Mouse (Mus musculus) embryonic facial prominence, embryonic 15.5 days (tissue): ENCODE results near the gene Chst11. TPM values are rescaled to one million over a fixed set of nuclear protein-coding genes. Genes with fewer than 3 reads are reported as not detected.

Source experiments
- ATAC-seq: fragments of 200-750 bp; cut with Nextera tagmentation; 2 replicates; pipeline ENCODE4 v1.8.0; 2017; ENCODE audit warnings: low read depth, moderate TSS enrichment; ENCODE audit not compliant: insufficient number of reproducible peaks, low FRiP score, low TSS enrichment
- H3K27ac ChIP-seq: fragments of 300-500 bp; sonication (generic); replicated peaks from 2 replicates; pipeline ENCODE4 v1.5.1; 2015; ENCODE audit warnings: mild to moderate bottlenecking, inconsistent platforms
- H3K27me3 ChIP-seq: fragments of 300-500 bp; sonication (generic); 2 replicates; pipeline ENCODE4 v1.6.1; 2015; ENCODE audit warnings: inconsistent platforms
- H3K36me3 ChIP-seq: fragments of 300-500 bp; sonication (generic); 2 replicates; pipeline ENCODE4 v1.6.1; 2015; ENCODE audit warnings: mild to moderate bottlenecking, inconsistent platforms
- H3K4me1 ChIP-seq: fragments of 300-500 bp; sonication (generic); 2 replicates; pipeline ENCODE4 v1.6.1; 2015; ENCODE audit warnings: inconsistent platforms
- H3K4me2 ChIP-seq: fragments of 300-500 bp; sonication (generic); replicated peaks from 2 replicates; pipeline ENCODE4 v1.6.1; 2015; ENCODE audit warnings: mild to moderate bottlenecking, inconsistent platforms
- H3K4me3 ChIP-seq: fragments of 300-500 bp; sonication (generic); replicated peaks from 2 replicates; pipeline ENCODE4 v1.5.1; 2015; ENCODE audit warnings: mild to moderate bottlenecking, inconsistent platforms
- H3K9ac ChIP-seq: fragments of 300-500 bp; sonication (generic); 2 replicates; pipeline ENCODE4 v1.6.1; 2015; ENCODE audit warnings: inconsistent platforms
- H3K9me3 ChIP-seq: fragments of 300-500 bp; sonication (generic); replicated peaks from 2 replicates; pipeline ENCODE4 v1.6.1; 2016; ENCODE audit warnings: inconsistent platforms
- WGBS: fragments of 180-500 bp; shearing (Covaris S2); methylation state at CpG from one replicate; pipeline ENCODE4 v1.1.7; 2015; 5-methylcytosine and 5-hydroxymethylcytosine counted together
- polyA plus RNA-seq: library from polyadenylated mRNA; unstranded; fragments of >200 nt; fragmentation: Nextera tagmentation; extraction: Ambion mirVana; gene quantifications from 2 replicates; pipeline ENCODE4 v1.2.1, GENCODE M21; 2015

Chst11 gene
- polyA plus RNA-seq, 1 experiment from 2014 or later: 3.3 TPM

DNA sequence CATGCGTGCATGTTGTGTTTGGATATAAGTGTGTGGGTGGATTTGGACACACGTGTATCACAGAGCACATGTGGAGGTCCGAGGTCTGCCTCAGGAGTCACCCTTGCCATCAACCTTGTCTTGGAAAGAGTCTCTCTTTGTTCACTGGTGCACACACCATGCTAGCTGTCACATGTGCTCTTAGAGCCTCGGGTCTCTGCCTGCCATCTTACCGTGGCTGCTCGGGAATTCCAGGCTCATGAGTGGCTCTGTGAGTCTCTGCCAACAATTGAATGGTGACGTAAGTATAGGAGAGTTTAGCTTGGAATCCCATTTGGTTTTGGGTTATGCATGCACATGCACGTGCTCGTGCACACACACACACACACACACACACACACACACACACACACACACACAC is 214.0 kb downstream of the Chst11 start:
- ATAC-seq: no peak
- 58% methylated on average over 9 of the region's 9 CpGs for WGBS
- H3K9ac ChIP-seq: no peak overlapping the region
- no peak overlapping the region for H3K4me3 ChIP-seq
- no peak overlapping the region for H3K27ac ChIP-seq
- no peak overlapping the region for H3K4me2 ChIP-seq
- H3K27me3 ChIP-seq: no peaks in the 10 kb centered on the region
- no peaks in the 10 kb centered on the region for H3K9me3 ChIP-seq
- no peaks in the 10 kb centered on the region for H3K36me3 ChIP-seq
- peaks cover 19% of the 10 kb centered on the region; the same call in 1 of the 2 replicates for H3K4me1 ChIP-seq

- Histone ChIP-seq H3K4me3 (no peak overlapping the region), H3K27ac (no peak overlapping the region), H3K9me3 (no peaks in the 10 kb centered on the region), H3K27me3 (no peaks in the 10 kb centered on the region), H3K9ac (no peak overlapping the region), H3K36me3 (no peaks in the 10 kb centered on the region), H3K4me1 (peaks cover 7% of the 10 kb centered on the region; the same call in 1 of the 2 replicates), H3K4me2 (no peak overlapping the region)
- WGBS: 77% methylated on average over 7 of the region's 7 CpGs
- no peak for ATAC-seq
Measured at GRCm38 (mm10) chr10:83201525-83201924, 216.2 kb downstream of the Chst11 start.

DNA sequence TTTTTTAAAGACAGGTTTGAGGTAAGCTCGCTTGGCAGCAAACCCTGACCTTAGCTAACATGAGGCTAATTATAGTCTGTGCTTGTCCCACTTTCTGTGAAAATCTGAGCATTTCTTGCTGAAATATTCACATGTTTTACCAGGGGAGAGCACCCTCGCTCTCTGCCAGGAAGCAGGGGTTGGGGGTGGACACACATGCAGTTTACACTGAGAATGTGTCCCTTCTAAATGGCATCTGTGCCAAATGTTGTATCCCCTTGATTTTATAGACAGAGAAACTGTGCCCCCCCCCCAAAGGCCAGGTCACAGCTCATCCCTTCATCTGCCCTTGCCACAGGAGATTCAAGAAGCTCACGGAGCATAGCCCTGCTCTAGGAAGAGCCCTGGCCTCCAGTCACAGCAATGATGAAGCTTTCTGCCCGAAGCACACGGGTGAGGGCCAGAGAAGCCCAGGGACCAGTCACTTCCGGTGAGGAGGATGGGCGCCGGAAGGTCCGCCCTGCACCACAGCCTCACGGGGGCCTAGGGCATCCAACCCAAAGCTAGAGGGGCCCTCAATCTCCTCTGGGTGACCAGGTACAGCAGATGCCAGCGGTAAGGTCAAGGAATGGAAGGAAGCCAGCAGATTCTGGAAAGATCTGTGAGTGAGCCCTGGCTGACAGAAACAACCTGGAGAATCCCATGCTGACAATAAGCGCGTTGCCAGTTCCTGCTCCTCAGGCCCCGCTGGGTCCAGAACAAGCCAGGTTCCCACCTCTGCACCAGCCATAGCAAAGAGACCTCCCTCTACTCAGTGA is 217.8 kb downstream of the Chst11 start:
- Histone ChIP-seq H3K9ac (no peak overlapping the region), H3K27me3 (no peaks in the 10 kb centered on the region), H3K9me3 (no peaks in the 10 kb centered on the region), H3K36me3 (no peaks in the 10 kb centered on the region), H3K4me3 (no peak overlapping the region), H3K4me2 (no peak overlapping the region), H3K27ac (no peak overlapping the region), H3K4me1 (peaks cover 7% of the 10 kb centered on the region; the same call in 1 of the 2 replicates)
- WGBS: 84% methylated on average over 14 of the region's 14 CpGs
- no peak for ATAC-seq

DNA sequence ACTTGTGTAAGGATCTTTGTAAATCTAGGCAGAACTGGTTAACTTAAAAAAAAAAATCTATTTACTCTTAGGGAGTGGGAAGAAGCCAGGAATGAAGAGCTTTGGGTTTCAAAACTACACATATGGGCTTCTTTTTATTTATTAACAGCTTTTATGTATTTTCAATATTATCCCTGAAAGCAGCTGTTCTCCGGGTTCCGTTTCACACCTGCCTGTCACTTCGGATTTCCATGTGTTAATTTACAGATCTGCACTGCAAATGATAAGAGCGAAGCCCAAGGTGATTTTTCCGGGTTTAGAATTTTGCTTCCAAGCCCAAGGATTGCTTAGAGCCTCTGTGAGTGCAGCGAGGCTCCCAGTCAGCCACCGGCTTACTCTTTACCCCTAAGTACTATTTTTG is 223.1 kb downstream of the Chst11 start:
- H3K27me3 ChIP-seq: no peaks in the 10 kb centered on the region
- no peaks in the 10 kb centered on the region for H3K9me3 ChIP-seq
- no peaks in the 10 kb centered on the region for H3K36me3 ChIP-seq
- 80% methylated on average over 7 of the region's 7 CpGs for WGBS
- no peak overlapping the region for H3K27ac ChIP-seq
- no peak overlapping the region for H3K9ac ChIP-seq
- no peak for ATAC-seq
- H3K4me1 ChIP-seq: no peaks in the 10 kb centered on the region
- H3K4me3 ChIP-seq: no peak overlapping the region
- no peak overlapping the region for H3K4me2 ChIP-seq

DNA sequence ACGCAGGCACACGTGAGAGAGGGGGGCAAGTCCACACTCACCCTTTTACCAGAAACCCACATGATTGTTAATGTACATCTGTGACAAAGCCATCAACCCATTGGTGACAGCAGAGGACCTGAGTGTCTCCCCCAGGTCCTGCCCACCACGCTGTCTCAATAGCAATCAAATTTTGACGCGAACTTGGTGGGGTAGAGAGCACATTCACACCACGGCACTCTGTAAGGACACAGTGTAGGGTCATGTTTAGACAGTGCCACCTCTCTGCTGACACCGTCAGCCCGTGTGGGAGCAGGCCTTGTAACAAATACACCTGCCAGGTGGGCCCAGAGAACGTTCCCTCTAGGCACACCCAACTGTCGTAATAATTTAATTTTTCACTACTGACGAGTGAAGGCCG is 224.1 kb downstream of the Chst11 start:
- Histone ChIP-seq H3K4me3 (no peak overlapping the region), H3K27ac (no peak overlapping the region), H3K27me3 (no peaks in the 10 kb centered on the region), H3K9ac (no peak overlapping the region), H3K9me3 (no peaks in the 10 kb centered on the region), H3K4me1 (no peaks in the 10 kb centered on the region), H3K36me3 (no peaks in the 10 kb centered on the region), H3K4me2 (no peak overlapping the region)
- WGBS: 61% methylated on average over 12 of the region's 12 CpGs
- ATAC-seq: no peak

GRCm38 (mm10) chr10:83210122-83210521 is 224.8 kb downstream of the Chst11 start:
- H3K4me2 ChIP-seq: no peak overlapping the region
- H3K9ac ChIP-seq: no peak overlapping the region
- H3K4me3 ChIP-seq: no peak overlapping the region
- H3K36me3 ChIP-seq: no peaks in the 10 kb centered on the region
- H3K27ac ChIP-seq: no peak overlapping the region
- no peaks in the 10 kb centered on the region for H3K27me3 ChIP-seq
- ATAC-seq: no peak
- WGBS: 69% methylated on average over 16 of the region's 16 CpGs
- H3K4me1 ChIP-seq: no peaks in the 10 kb centered on the region
- H3K9me3 ChIP-seq: no peaks in the 10 kb centered on the region

- Histone ChIP-seq H3K4me1 (no peaks in the 10 kb centered on the region), H3K27me3 (no peaks in the 10 kb centered on the region), H3K36me3 (no peaks in the 10 kb centered on the region), H3K4me2 (no peak overlapping the region), H3K27ac (no peak overlapping the region), H3K4me3 (no peak overlapping the region), H3K9ac (no peak overlapping the region), H3K9me3 (no peaks in the 10 kb centered on the region)
- ATAC-seq: no peak
- 32% methylated on average over 6 of the region's 6 CpGs for WGBS
Measured at GRCm38 (mm10) chr10:83210968-83211583, 225.8 kb downstream of the Chst11 start.

DNA sequence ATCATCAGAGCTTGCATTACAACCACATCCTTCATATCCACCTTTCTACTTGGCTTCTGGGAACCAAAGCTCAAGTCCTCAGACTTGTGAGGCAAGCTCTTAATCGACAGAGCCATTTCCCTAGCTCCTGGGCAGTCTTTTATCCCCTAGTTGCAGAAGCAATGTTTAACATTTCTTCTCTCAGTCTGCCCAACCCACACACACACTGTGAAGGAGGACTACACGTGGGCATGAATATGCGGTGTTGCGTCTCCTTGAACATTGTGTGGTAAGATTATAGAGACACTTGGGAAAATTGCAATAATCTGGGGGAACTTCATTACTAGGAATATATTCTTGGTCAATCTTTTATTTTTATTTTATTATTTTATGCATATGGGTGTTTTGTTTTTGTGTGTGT is 227.3 kb downstream of the Chst11 start:
- Histone ChIP-seq H3K9ac (no peak overlapping the region), H3K4me1 (peaks cover 11% of the 10 kb centered on the region), H3K9me3 (no peaks in the 10 kb centered on the region), H3K27me3 (no peaks in the 10 kb centered on the region), H3K4me2 (no peak overlapping the region), H3K27ac (no peak overlapping the region), H3K4me3 (no peak overlapping the region), H3K36me3 (no peaks in the 10 kb centered on the region)
- WGBS: 86% methylated on average over 4 of the region's 4 CpGs
- ATAC-seq: no peak

DNA sequence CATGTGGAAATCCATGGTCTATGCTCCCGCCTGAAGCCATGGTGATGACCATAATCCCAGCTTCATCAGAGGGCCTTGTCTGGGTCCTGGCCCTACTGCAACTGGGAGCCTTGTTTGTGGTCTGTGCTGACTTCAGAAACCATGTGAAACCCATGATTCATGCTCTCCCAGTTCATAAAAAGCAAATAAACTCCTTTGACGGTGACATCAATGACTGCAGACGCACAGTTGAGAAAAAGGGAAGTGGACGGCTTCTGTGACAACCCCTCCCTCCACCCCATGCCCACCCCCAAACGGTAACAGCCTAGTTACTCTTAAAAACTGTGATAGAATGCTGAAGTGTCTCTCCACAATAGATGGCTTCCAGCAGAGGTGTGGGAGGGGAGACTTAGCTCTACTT is 230.3 kb downstream of the Chst11 start:
- Histone ChIP-seq H3K4me3 (no peak overlapping the region), H3K36me3 (no peaks in the 10 kb centered on the region), H3K9me3 (no peaks in the 10 kb centered on the region), H3K27ac (no peak overlapping the region), H3K27me3 (no peaks in the 10 kb centered on the region), H3K9ac (no peak overlapping the region), H3K4me2 (no peak overlapping the region), H3K4me1 (peaks cover 11% of the 10 kb centered on the region)
- 76% methylated on average over 5 of the region's 5 CpGs for WGBS
- ATAC-seq: no peak

- Histone ChIP-seq H3K9me3 (no peaks in the 10 kb centered on the region), H3K4me3 (no peak overlapping the region), H3K27me3 (no peaks in the 10 kb centered on the region), H3K4me1 (peaks cover 11% of the 10 kb centered on the region), H3K9ac (no peak overlapping the region), H3K36me3 (no peaks in the 10 kb centered on the region), H3K27ac (no peak overlapping the region), H3K4me2 (no peak overlapping the region)
- ATAC-seq: 0 out of 2 replicates have a peak, but pooled peaks have one; percentile 34
- 49% methylated on average over 5 of the region's 5 CpGs for WGBS
Measured at GRCm38 (mm10) chr10:83217256-83217655, 232.0 kb downstream of the Chst11 start.

DNA sequence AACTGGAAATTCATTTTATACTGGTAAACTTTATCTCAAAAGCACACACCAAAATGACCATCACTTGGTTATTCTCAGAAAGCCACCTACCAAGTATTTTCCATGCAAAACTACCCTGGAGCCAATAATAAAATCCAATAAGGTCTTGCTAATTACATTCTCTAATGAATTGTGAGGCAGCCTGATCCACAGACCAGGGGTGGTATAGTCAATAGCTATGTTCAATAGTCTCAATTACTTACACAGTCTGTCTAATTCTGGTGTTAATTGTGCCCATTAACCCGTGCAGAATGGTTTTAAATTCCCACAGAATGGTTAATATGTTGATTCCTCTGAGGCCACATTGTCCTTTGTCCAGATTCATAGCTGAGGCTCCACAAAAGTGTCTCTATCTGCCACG is 233.5 kb downstream of the Chst11 start:
- Histone ChIP-seq H3K9me3 (no peaks in the 10 kb centered on the region), H3K4me3 (no peak overlapping the region), H3K4me2 (no peak overlapping the region), H3K27me3 (no peaks in the 10 kb centered on the region), H3K4me1 (peaks cover 11% of the 10 kb centered on the region), H3K36me3 (no peaks in the 10 kb centered on the region), H3K27ac (no peak overlapping the region), H3K9ac (no peak overlapping the region)
- ATAC-seq: no peak
- 59% methylated on average over 2 of the region's 2 CpGs for WGBS

GRCm38 (mm10) chr10:83219729-83220128 is 234.4 kb downstream of the Chst11 start:
- Histone ChIP-seq H3K4me2 (no peak overlapping the region), H3K4me3 (no peak overlapping the region), H3K27me3 (no peaks in the 10 kb centered on the region), H3K27ac (no peak overlapping the region), H3K9ac (no peak overlapping the region), H3K36me3 (no peaks in the 10 kb centered on the region), H3K9me3 (no peaks in the 10 kb centered on the region), H3K4me1 (peaks cover 11% of the 10 kb centered on the region)
- 26% methylated on average over 12 of the region's 12 CpGs for WGBS
- ATAC-seq: no peak
